Mouse (Mus musculus) kidney, adult 11 months (tissue): ENCODE measurements around the gene Trim28.
A peak's percentile ranks its signal among the peaks of the same experiment; 100 is the strongest.

Source experiments
- DNase-seq: peaks from one replicate; pipeline ENCODE4 v3.0.0; 2022

The Trim28 gene

DNA sequence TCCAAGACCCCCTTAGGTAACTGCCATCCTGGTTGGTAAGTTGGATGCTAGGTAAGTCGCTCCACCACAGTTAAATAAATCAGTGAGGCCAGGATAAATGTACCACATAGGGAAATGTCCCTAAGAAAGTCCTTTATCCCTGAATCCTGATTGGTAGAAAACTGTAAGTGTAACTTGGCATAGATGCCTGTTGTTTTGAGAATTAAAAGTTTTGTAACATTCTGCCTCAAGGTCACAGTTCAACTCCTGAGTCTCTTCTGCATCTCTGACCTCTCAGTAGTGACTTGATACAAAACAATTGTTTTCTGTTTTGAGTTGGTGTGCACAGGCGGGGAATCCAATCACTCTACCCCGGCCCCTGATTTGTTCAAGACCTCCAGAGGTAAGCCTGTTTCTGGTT is at the start of gene Trim28:
Gene Trim28, plus strand, starts transcription at position 264 of the 400 bp plus-strand sequence.
- no peak for DNase-seq

DNA sequence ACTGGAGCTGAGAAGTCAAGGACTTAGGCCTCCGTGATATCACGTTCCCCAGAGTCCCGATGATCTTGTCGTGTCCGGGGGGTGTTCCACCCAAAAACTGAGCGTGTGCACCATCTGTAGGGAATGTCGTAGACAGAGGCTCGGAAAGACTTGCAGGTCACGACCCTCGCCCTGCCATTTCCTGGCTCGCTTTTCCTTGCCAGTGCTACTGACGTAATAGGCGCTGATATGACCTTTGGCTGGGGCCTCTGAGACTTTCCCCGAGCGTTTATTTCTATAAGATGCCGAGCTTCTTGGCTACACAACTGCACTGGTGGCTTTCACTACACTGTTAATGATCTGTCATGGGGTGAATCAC is 49.1 kb upstream of the Trim28 start:
- DNase-seq, result no peak

- DNase-seq, result no peak
Observed at GRCm38 (mm10) chr7:12954896-12955295, 44.0 kb upstream of the Trim28 start.

- no peak for DNase-seq
Observed at GRCm38 (mm10) chr7:12957511-12957910, 41.4 kb upstream of the Trim28 start.

DNA sequence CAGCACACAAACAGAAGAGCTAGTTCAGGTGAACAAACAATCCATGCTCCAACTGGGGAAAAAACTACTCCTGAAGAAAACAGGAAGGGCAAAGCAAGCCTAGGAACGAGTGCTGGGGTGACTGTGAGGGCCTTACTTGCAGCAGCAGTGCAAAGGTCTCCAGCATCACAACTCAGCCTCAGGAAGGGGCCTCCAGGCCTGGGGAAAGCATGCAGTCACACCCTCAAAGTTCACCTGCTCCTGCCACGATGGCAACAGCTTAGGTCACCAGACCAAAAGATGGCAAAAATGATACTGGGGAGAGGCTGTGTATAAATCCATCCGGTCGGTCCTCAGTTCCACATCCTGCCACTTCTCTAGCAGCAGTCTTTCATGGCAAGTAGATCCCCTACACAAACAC is 40.0 kb upstream of the Trim28 start:
- DNase-seq, result no peak

DNA sequence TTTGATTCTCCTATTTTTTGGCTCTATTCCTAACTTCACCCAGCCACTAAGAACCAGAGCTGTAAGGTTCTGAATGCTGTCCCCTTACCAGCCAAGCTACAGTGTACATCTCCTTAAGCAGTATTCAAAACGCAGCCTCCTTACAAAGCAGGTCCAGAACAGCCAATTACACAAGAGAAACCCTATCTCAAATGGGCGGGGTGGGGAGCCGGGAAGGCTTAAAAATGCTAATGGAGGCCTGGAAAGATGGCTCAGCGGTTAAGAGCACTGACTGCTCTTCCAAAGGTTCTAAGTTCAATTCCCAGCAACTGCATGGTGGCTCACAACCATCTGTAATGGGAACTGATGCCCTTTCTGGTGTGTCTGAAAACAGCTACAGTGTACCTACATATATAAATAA is 39.2 kb upstream of the Trim28 start:
- no peak for DNase-seq

GRCm38 (mm10) chr7:12961511-12962141 is 37.3 kb upstream of the Trim28 start:
- DNase-seq, result peak; percentile 48

GRCm38 (mm10) chr7:12965678-12966091 is 33.2 kb upstream of the Trim28 start, which contains the start of gene Zfp324:
Zfp324 (plus strand) TSS chr7:12965838.
- peak; percentile 92 for DNase-seq

- peak; percentile 64 for DNase-seq
Observed at GRCm38 (mm10) chr7:12966104-12966845, 32.6 kb upstream of the Trim28 start.

- no peak for DNase-seq
Observed at GRCm38 (mm10) chr7:12970906-12971305, 28.0 kb upstream of the Trim28 start.

DNA sequence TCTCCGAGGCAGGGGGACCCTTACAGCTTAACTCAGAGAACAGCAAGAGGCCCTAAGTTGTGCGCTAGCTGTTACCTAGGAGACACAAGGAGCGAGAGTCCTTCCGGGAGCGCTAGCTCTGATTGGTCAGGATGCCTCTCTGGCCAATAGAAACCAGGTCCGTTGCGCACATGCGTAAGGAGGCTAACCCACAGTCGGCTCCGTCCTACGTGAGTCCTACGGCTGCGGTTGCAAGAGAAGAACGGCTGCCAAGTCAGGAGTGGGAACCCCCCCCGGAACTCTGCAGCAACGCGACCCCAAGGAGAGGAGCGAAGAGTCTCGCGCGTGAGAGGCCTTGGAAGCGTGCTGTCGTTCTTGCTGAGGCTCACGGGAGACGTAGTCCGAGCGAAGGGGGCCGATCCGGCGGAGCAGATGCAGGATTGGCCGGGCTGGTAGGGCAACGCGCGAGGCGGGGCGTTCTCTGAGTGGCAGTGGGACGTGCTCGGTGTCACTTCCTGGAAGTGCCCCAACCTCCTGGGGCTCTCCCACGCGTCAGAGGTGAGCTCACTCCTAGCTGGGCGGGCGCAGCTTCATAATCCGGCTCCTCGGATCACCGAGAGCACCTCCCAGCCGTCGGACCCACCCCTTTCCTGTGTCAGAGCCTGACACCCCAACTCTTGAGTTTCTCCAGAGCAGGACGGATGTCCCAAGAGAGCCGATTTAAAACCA is 21.1 kb upstream of the Trim28 start, which contains the start of gene Zfp446:
Gene Zfp446, plus strand, starts transcription at position 167 of the 708 bp plus-strand sequence.
- DNase-seq, result peak; percentile 99

DNA sequence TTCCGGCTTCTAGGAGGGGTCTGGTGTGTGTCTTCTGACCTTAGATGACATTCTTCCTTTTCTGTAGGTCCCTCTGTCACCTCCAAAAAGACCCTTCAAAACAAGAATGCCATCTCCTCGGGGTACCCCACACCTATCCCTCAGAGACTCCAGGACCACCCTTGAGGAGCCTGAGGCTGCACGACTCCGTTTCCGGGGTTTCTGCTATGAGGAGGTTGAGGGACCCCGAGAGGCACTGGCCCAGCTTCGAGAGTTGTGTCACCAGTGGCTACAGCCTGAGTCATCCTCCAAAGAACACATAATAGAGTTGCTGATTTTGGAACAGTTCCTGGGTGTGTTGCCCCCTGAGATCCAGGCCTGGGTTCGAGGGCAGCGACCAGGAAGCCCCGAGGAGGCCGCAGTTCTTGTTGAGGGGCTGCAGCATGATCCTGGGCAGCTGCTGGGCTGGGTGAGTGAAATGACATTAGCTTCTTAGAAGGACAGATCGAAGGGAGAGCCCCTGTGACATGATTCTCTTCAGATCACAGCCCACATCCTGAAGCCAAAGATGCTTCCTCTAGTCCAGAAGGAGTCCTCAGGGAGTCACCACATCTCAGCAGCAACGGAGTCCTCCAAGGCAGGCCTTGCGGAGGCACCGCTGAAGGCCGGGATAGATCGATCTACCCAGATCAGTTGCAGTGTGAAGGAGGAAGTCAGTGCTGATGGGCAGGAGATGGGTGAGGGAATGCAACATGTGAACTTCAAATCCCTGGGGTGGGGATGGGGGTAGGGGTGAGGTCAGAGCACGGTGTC is 19.8 kb upstream of the Trim28 start:
- DNase-seq, result no peak

GRCm38 (mm10) chr7:12979776-12980175 is 19.1 kb upstream of the Trim28 start:
- no peak for DNase-seq

GRCm38 (mm10) chr7:12980291-12980690 is 18.6 kb upstream of the Trim28 start:
- DNase-seq, result no peak

GRCm38 (mm10) chr7:12985724-12986123 is 13.2 kb upstream of the Trim28 start:
- DNase-seq, result no peak

- DNase-seq, result no peak
Observed at GRCm38 (mm10) chr7:12986906-12987305, 12.0 kb upstream of the Trim28 start.

DNA sequence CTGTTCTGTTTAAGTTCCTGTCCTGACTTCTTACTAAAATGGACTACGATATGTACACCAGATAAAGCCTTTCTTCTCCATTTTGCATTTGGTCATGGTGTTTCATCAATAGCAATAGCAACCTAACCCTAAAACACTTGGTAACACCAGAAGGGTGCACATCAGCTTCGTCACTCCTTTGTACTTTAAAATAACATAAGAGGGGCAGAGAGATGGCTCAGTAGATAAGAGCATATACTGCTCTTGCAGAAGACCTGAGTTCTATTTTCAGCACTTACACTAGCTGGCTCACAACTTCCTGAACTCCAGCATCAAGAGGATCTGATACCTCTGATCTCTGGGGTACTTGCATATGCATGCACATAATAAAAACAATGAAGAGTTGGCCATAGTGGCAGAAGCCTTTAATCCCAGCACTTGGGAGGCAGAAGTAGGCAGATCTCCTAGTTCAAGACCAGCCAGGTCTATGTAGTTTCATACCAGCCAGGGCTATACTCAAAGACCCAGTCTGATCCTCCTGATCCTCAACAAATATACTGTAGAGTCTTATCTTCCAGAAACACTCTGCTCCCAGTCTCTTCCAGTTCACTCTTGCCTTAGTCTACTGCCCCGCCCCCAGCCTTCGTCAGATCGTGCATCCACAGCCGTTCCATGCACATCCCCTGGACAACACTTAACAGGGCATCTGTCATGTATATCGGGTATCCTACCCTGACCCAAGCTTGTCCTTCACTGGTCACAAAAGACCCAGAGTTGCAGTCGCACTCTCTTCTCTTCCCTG is 11.3 kb upstream of the Trim28 start:
- no peak for DNase-seq

- DNase-seq, result no peak
Observed at GRCm38 (mm10) chr7:12992222-12992621, 6.7 kb upstream of the Trim28 start.

GRCm38 (mm10) chr7:12993148-12993547 is 5.8 kb upstream of the Trim28 start:
- no peak for DNase-seq

- no peak for DNase-seq
Observed at GRCm38 (mm10) chr7:12995862-12996261, 3.1 kb upstream of the Trim28 start.

- no peak for DNase-seq
Observed at GRCm38 (mm10) chr7:12997230-12997629, 1.7 kb upstream of the Trim28 start.

GRCm38 (mm10) chr7:12998053-12998452 is 861 bp upstream of the Trim28 start, which contains the start of gene Slc27a5:
Slc27a5 (minus strand) TSS chr7:12998192.
- no peak for DNase-seq
